ENCODE assay signal across 13 mouse cellular contexts in the genomic region with DNA sequence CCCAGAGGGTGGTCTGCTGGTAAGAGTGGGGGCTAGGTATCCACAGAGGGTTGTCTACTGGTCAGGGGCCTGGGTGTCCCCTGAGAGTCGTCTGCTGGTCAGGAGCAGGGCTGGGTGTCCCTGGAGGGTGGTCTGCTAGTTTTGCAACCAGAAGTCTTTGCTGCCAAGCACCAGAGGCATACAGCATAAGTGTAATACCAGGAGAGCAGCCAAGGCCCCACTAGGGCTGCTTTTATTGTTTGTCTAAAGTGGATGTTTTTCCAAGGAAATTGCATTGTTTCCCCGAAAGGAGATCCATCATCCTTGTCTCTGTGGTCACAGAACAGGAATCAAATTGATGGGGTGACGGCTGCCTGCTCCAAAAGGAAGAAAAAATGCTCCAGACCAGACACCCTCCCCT.
"Had no signal": no experiment of that assay in that cellular context is flagged by ENCODE, and none has a peak within 500 bp of the region (broad histone marks: within the 10 kb centered on the region; RNA-seq: fewer than 3 reads in every experiment).

No protein-coding gene starts in this region.

- H3K9me3 ChIP-seq: kidney, embryonic 15.5 days; liver, embryonic 15.5 days; midbrain, embryonic 12.5 days had no signal

- H3K4me2 ChIP-seq: kidney, embryonic 15.5 days; liver, embryonic 11.5 days; liver, embryonic 15.5 days; midbrain, embryonic 12.5 days had no signal

- H3K27ac ChIP-seq: hindbrain, postnatal 0 days; kidney, embryonic 15.5 days; liver, embryonic 15.5 days; macrophage; midbrain, embryonic 12.5 days; stomach, postnatal 0 days had no signal

- H3K27me3 ChIP-seq: liver, embryonic 15.5 days; megakaryocyte, embryonic 14.5 days; midbrain, embryonic 12.5 days had no signal

- ATAC-seq: hindbrain, postnatal 0 days had no signal

- H3K4me1 ChIP-seq: kidney, embryonic 15.5 days; liver, embryonic 15.5 days; megakaryocyte, embryonic 14.5 days; midbrain, embryonic 12.5 days had no signal

- DNase-seq: kidney, adult 18-20 months; left cerebral cortex, postnatal 4 days; right cerebral cortex, adult 18-20 months; right cerebral cortex, postnatal 25 days; thymus, postnatal 4 days had no signal

- H3K9ac ChIP-seq: kidney, embryonic 15.5 days; liver, embryonic 15.5 days; midbrain, embryonic 12.5 days had no signal

- H3K36me3 ChIP-seq: kidney, embryonic 15.5 days; liver, embryonic 15.5 days; midbrain, embryonic 12.5 days had no signal

- H3K4me3 ChIP-seq: kidney, embryonic 15.5 days; liver, embryonic 15.5 days; megakaryocyte, embryonic 14.5 days; midbrain, embryonic 12.5 days had no signal
